Mouse (Mus musculus) midbrain, embryonic 11.5 days (tissue): ENCODE results near the gene Calml3. TPM values are rescaled to one million over a fixed set of nuclear protein-coding genes. Genes with fewer than 3 reads are reported as not detected.

ENCODE experiments used
- ATAC-seq: fragments of 200-750 bp; cut with Nextera tagmentation; 2 replicates; pipeline ENCODE4 v1.8.0; 2017; ENCODE audit warnings: moderate TSS enrichment, moderate library complexity; ENCODE audit not compliant: low FRiP score
- DNase-seq: peaks from one replicate; pipeline ENCODE4 v3.0.0; 2015; ENCODE audit warnings: low spot score; ENCODE audit errors: missing footprints
- H3K27ac ChIP-seq: fragments of 300-500 bp; sonication (generic); 2 replicates; pipeline ENCODE4 v1.5.1; 2014; ENCODE audit warnings: low read depth, low read length
- H3K27me3 ChIP-seq: fragments of 300-500 bp; sonication (generic); 2 replicates; pipeline ENCODE4 v1.6.1; 2014; ENCODE audit warnings: mild to moderate bottlenecking, low read length, moderate library complexity, mixed read lengths; ENCODE audit not compliant: control insufficient read depth, insufficient read depth
- H3K36me3 ChIP-seq: fragments of 300-500 bp; sonication (generic); 2 replicates; pipeline ENCODE4 v1.6.1; 2014; ENCODE audit warnings: mild to moderate bottlenecking, low read length, moderate library complexity, mixed read lengths; ENCODE audit not compliant: control insufficient read depth, insufficient read depth
- H3K4me1 ChIP-seq: fragments of 300-500 bp; sonication (generic); 2 replicates; pipeline ENCODE4 v1.6.1; 2014; ENCODE audit warnings: low read length; ENCODE audit not compliant: control insufficient read depth, insufficient read depth
- H3K4me2 ChIP-seq: fragments of 300-500 bp; sonication (generic); 2 replicates; pipeline ENCODE4 v1.6.1; 2014; ENCODE audit warnings: mild to moderate bottlenecking, moderate library complexity
- H3K4me3 ChIP-seq: fragments of 300-500 bp; sonication (generic); 2 replicates; pipeline ENCODE4 v1.5.1; 2014; ENCODE audit warnings: low read depth, low read length
- H3K9ac ChIP-seq: fragments of 300-500 bp; sonication (generic); 2 replicates; pipeline ENCODE4 v1.6.1; 2014; ENCODE audit warnings: low read length
- H3K9me3 ChIP-seq: fragments of 300-500 bp; sonication (generic); 2 replicates; pipeline ENCODE4 v1.6.1; 2016; ENCODE audit warnings: low read length; ENCODE audit not compliant: control insufficient read depth
- WGBS: fragments of 180-500 bp; shearing (Covaris S2); extraction: QIAGEN DNeasy Blood & Tissue Kit; methylation state at CpG from one replicate; pipeline ENCODE4 v1.1.7; 2014; 5-methylcytosine and 5-hydroxymethylcytosine counted together
- polyA plus RNA-seq: library from polyadenylated mRNA; unstranded; fragments of >200 nt; fragmentation: Nextera tagmentation; extraction: Ambion mirVana; gene quantifications from 2 replicates; pipeline ENCODE4 v1.2.1, GENCODE M21; 2014

Calml3 gene
- polyA plus RNA-seq, 1 experiment from 2014 or later: not detected

DNA sequence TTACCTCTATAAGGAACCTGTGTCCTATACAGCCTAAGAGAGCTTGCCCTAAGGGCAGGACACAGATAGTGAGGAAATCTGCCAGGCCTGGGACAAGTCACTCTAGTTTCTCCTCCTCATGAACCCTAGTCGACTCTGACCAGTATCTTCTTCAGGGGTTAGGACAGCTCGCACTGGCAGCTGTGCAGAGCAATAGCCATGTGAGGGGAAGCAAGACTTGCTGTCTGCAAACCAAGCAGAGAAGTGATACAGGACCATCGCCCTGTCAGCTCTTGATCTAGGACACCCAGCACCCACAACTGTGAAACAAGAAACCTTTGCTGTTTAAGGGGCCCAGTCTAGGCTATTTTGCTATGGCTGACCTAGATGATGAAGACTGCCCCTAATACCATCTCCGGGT lies 29.1 kb downstream of the Calml3 start:
- Histone ChIP-seq H3K9me3 (no peaks in the 10 kb centered on the region), H3K27me3 (no peaks in the 10 kb centered on the region), H3K9ac (no peak overlapping the region), H3K4me3 (no peak overlapping the region), H3K36me3 (no peaks in the 10 kb centered on the region), H3K27ac (no peak overlapping the region), H3K4me1 (no peaks in the 10 kb centered on the region), H3K4me2 (no peak overlapping the region)
- DNase-seq (no peak), ATAC-seq (no peak)
- WGBS: 71% methylated on average over 4 of the region's 4 CpGs

GRCm38 (mm10) chr13:3774280-3774679 lies 29.8 kb downstream of the Calml3 start:
- 96% methylated on average over 3 of the region's 3 CpGs for WGBS
- Histone ChIP-seq H3K4me2 (no peak overlapping the region), H3K36me3 (no peaks in the 10 kb centered on the region), H3K27ac (no peak overlapping the region), H3K4me1 (no peaks in the 10 kb centered on the region), H3K9ac (no peak overlapping the region), H3K4me3 (no peak overlapping the region), H3K27me3 (no peaks in the 10 kb centered on the region), H3K9me3 (no peaks in the 10 kb centered on the region)
- DNase-seq: no peak
- no peak for ATAC-seq

GRCm38 (mm10) chr13:3773149-3773688 lies 30.9 kb downstream of the Calml3 start:
- DNase-seq (no peak), ATAC-seq (no peak)
- Histone ChIP-seq H3K27me3 (no peaks in the 10 kb centered on the region), H3K36me3 (no peaks in the 10 kb centered on the region), H3K4me2 (no peak overlapping the region), H3K4me3 (no peak overlapping the region), H3K4me1 (no peaks in the 10 kb centered on the region), H3K9me3 (no peaks in the 10 kb centered on the region), H3K9ac (no peak overlapping the region), H3K27ac (no peak overlapping the region)
- WGBS: 91% methylated on average over 2 of the region's 2 CpGs

- no peaks in the 10 kb centered on the region for H3K9me3 ChIP-seq
- DNase-seq: no peak
- ATAC-seq: no peak
- no peak overlapping the region for H3K9ac ChIP-seq
- H3K36me3 ChIP-seq: no peaks in the 10 kb centered on the region
- H3K27ac ChIP-seq: no peak overlapping the region
- WGBS: 91% methylated on average over 5 of the region's 5 CpGs
- H3K4me1 ChIP-seq: no peaks in the 10 kb centered on the region
- H3K4me2 ChIP-seq: no peak overlapping the region
- no peak overlapping the region for H3K4me3 ChIP-seq
- H3K27me3 ChIP-seq: no peaks in the 10 kb centered on the region
These were observed 32.9 kb downstream of the Calml3 start for GRCm38 (mm10) chr13:3771221-3771620.

DNA sequence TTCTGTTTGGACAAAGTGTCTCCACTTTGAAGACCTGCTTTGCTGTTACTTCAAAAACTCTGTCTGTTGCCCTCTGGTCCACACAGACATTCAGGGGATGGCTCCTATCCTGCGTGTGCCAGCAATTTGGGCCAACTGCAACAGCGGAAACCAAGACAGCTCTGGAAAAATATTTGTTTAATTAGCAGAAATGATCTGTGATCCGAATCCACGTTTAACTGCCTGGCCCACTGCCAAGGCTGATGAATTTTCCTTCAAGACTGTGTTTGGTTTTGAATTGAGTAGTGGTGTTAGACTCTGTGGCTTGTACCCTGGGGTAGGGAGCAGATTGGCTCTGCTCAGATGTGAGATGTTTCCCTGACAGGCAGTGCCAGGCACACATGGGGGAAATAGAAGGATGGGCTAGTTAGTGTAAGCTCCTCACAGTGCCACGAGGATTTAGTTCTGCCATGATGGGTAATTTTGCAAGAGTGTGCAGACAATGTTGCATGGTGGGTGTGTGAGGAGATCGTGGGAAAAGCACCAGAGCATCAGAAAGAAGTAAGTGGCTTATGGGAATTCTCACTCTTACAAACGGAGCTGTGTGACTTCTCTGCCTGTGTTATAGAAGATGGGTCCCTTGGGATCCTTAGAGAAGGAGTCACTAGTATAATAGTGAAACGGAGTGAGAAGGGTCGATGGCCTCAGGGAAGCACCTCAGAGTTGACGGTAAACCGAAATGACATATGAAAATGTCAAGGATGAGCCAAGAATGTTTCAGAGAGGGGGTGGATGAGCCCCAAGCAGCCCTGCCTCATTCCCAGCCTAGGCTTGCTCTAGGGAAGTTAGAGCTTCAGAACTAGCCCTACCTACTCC lies 33.7 kb downstream of the Calml3 start:
- no peak overlapping the region for H3K4me3 ChIP-seq
- no peaks in the 10 kb centered on the region for H3K9me3 ChIP-seq
- no peak overlapping the region for H3K27ac ChIP-seq
- no peak overlapping the region for H3K4me2 ChIP-seq
- no peak overlapping the region for H3K9ac ChIP-seq
- no peaks in the 10 kb centered on the region for H3K36me3 ChIP-seq
- ATAC-seq: no peak
- no peaks in the 10 kb centered on the region for H3K27me3 ChIP-seq
- H3K4me1 ChIP-seq: no peaks in the 10 kb centered on the region
- no peak for DNase-seq
- WGBS: 90% methylated on average over 11 of the region's 11 CpGs

DNA sequence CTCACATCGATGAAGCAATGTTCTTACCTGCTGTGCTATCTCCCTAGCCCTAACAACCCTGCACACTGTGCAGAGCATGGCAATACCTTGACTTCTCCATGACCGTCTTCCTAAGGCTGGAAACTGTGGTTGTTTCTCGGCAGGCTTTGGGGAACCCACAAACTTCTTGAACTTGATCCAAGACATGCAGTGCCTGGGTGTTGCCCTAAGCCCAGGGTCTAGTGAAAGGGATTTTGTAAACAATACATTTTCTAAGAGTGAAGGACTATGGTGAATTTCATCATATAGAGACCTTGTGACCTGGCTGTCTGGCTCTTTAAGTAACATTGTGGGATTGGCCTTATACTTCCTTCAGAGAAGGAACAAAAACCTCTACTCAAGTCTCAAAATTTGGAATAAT lies 34.6 kb downstream of the Calml3 start:
- WGBS: 94% methylated on average over 3 of the region's 3 CpGs
- H3K4me2 ChIP-seq: no peak overlapping the region
- no peaks in the 10 kb centered on the region for H3K27me3 ChIP-seq
- DNase-seq (no peak), ATAC-seq (no peak)
- H3K36me3 ChIP-seq: no peaks in the 10 kb centered on the region
- H3K4me1 ChIP-seq: no peaks in the 10 kb centered on the region
- H3K4me3 ChIP-seq: no peak overlapping the region
- no peaks in the 10 kb centered on the region for H3K9me3 ChIP-seq
- no peak overlapping the region for H3K9ac ChIP-seq
- H3K27ac ChIP-seq: no peak overlapping the region

GRCm38 (mm10) chr13:3768621-3769020 lies 35.5 kb downstream of the Calml3 start:
- Histone ChIP-seq H3K4me2 (no peak overlapping the region), H3K9ac (no peak overlapping the region), H3K27ac (no peak overlapping the region), H3K4me1 (no peaks in the 10 kb centered on the region), H3K27me3 (no peaks in the 10 kb centered on the region), H3K4me3 (no peak overlapping the region), H3K36me3 (no peaks in the 10 kb centered on the region), H3K9me3 (no peaks in the 10 kb centered on the region)
- 86% methylated on average over 3 of the region's 3 CpGs for WGBS
- ATAC-seq: no peak
- no peak for DNase-seq

DNA sequence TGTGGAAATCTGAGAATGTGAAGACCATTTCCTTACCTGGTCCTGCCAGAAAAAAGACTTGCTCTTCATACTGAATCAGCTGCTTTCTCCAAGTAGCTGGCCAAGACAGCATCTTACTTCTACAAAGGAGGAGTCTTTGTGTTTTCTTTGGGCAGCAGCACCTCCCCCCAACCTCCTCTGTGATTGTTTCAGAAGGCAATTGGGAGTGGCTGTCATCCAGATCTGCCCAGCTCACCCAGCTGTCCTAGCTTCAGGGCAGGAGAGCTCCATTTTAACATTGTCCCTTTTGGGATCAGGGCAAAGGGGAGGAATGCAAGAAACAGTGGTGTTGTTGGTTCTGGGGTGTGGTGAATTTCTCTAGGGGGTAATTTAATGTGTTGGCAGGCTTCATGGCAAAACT lies 37.0 kb downstream of the Calml3 start:
- H3K27me3 ChIP-seq: no peaks in the 10 kb centered on the region
- no peaks in the 10 kb centered on the region for H3K9me3 ChIP-seq
- H3K4me1 ChIP-seq: no peaks in the 10 kb centered on the region
- DNase-seq (no peak), ATAC-seq (no peak)
- no peaks in the 10 kb centered on the region for H3K36me3 ChIP-seq
- no peak overlapping the region for H3K27ac ChIP-seq
- no peak overlapping the region for H3K4me3 ChIP-seq
- no peak overlapping the region for H3K9ac ChIP-seq
- no peak overlapping the region for H3K4me2 ChIP-seq

- no peak for DNase-seq
- H3K27ac ChIP-seq: no peak overlapping the region
- no peak overlapping the region for H3K9ac ChIP-seq
- H3K4me3 ChIP-seq: no peak overlapping the region
- no peaks in the 10 kb centered on the region for H3K27me3 ChIP-seq
- H3K36me3 ChIP-seq: no peaks in the 10 kb centered on the region
- no peak overlapping the region for H3K4me2 ChIP-seq
- no peak for ATAC-seq
- H3K9me3 ChIP-seq: no peaks in the 10 kb centered on the region
- 90% methylated on average over 4 of the region's 4 CpGs for WGBS
- no peaks in the 10 kb centered on the region for H3K4me1 ChIP-seq
These were observed 38.3 kb downstream of the Calml3 start for GRCm38 (mm10) chr13:3765781-3766180.
